Mouse (Mus musculus) embryonic facial prominence, embryonic 13.5 days (tissue): ENCODE measurements around the gene Mfsd2b. TPM values are rescaled to one million over a fixed set of nuclear protein-coding genes. Genes with fewer than 3 reads are reported as not detected.
A peak's percentile ranks its signal among the peaks of the same experiment; 100 is the strongest.
"Not testable (repeated sequence)": the region's sequence is repeated elsewhere in the genome, so short reads cannot be mapped to it uniquely, and the experiment has no call there.

Experiments
- ATAC-seq: fragments of 200-750 bp; cut with Nextera tagmentation; 2 replicates; pipeline ENCODE4 v1.8.0; 2017; ENCODE audit warnings: low read depth; ENCODE audit not compliant: insufficient number of reproducible peaks, insufficient read depth, low FRiP score, low TSS enrichment
- H3K27ac ChIP-seq: fragments of 300-500 bp; sonication (generic); 2 replicates; pipeline ENCODE4 v1.5.1; 2015; ENCODE audit warnings: moderate library complexity, mild to moderate bottlenecking, inconsistent platforms
- H3K27me3 ChIP-seq: fragments of 300-500 bp; sonication (generic); 2 replicates; pipeline ENCODE4 v1.6.1; 2015; ENCODE audit warnings: mild to moderate bottlenecking, inconsistent platforms
- H3K36me3 ChIP-seq: fragments of 300-500 bp; sonication (generic); 2 replicates; pipeline ENCODE4 v1.6.1; 2015; ENCODE audit warnings: mild to moderate bottlenecking, inconsistent platforms
- H3K4me1 ChIP-seq: fragments of 300-500 bp; sonication (generic); 2 replicates; pipeline ENCODE4 v1.6.1; 2015; ENCODE audit warnings: inconsistent platforms
- H3K4me2 ChIP-seq: fragments of 300-500 bp; sonication (generic); 2 replicates; pipeline ENCODE4 v1.6.1; 2015; ENCODE audit warnings: moderate library complexity, mild to moderate bottlenecking, inconsistent platforms
- H3K4me3 ChIP-seq: fragments of 300-500 bp; sonication (generic); 2 replicates; pipeline ENCODE4 v1.5.1; 2015; ENCODE audit warnings: mild to moderate bottlenecking, inconsistent platforms
- H3K9ac ChIP-seq: fragments of 300-500 bp; sonication (generic); 2 replicates; pipeline ENCODE4 v1.6.1; 2015; ENCODE audit warnings: mild to moderate bottlenecking, inconsistent platforms
- H3K9me3 ChIP-seq: fragments of 300-500 bp; sonication (generic); 2 replicates; pipeline ENCODE4 v1.6.1; 2016; ENCODE audit warnings: inconsistent platforms
- WGBS: fragments of 180-500 bp; shearing (Covaris S2); methylation state at CpG from one replicate; pipeline ENCODE4 v1.1.7; 2015; ENCODE audit warnings: mixed read lengths; 5-methylcytosine and 5-hydroxymethylcytosine counted together
- polyA plus RNA-seq: library from polyadenylated mRNA; unstranded; fragments of >200 nt; fragmentation: Nextera tagmentation; extraction: Ambion mirVana; gene quantifications from 2 replicates; pipeline ENCODE4 v1.2.1, GENCODE M21; 2015

Mfsd2b gene
- polyA plus RNA-seq, 1 experiment from 2014 or later: 1.8 TPM

DNA sequence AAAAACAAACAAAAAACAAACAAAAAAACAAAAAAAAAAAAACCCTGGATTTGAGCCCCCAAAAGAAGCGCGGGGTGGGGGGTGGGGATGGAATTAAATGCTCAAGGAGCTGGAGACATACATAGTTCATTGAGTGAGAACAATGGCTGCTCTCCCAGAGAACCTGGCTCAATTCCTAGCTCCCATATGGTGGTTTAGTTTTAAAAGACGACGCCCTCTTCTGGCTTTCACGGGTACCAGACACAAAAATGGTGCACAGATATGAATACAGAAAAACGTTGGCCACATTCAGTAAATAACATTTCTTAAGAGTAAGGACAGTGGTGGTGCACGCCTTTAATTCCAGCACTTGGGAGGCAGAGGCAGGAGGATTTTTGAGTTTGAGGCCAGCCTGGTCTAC, 31.8 kb upstream of the Mfsd2b start:
- Histone ChIP-seq H3K4me1 (no peaks in the 10 kb centered on the region), H3K27ac (no peak overlapping the region), H3K36me3 (peaks cover 7% of the 10 kb centered on the region; the same call in 1 of the 2 replicates), H3K9me3 (no peaks in the 10 kb centered on the region), H3K27me3 (no peaks in the 10 kb centered on the region), H3K4me2 (no peak overlapping the region), H3K9ac (no peak overlapping the region), H3K4me3 (no peak overlapping the region)
- ATAC-seq: no peak
- 83% methylated on average over 7 of the region's 7 CpGs for WGBS

- Histone ChIP-seq H3K27ac (no peak overlapping the region), H3K4me1 (no peaks in the 10 kb centered on the region), H3K9ac (no peak overlapping the region), H3K36me3 (peaks cover 14% of the 10 kb centered on the region), H3K4me3 (no peak overlapping the region), H3K4me2 (no peak overlapping the region), H3K27me3 (no peaks in the 10 kb centered on the region), H3K9me3 (no peaks in the 10 kb centered on the region)
- 87% methylated on average over 5 of the region's 5 CpGs for WGBS
- ATAC-seq: no peak
Measured at GRCm38 (mm10) chr12:4898024-4898423, 23.9 kb upstream of the Mfsd2b start.

GRCm38 (mm10) chr12:4889891-4890290, 15.7 kb upstream of the Mfsd2b start:
- no peak overlapping the region for H3K9ac ChIP-seq
- H3K27me3 ChIP-seq: no peaks in the 10 kb centered on the region
- H3K27ac ChIP-seq: no peak overlapping the region
- H3K4me3 ChIP-seq: no peak overlapping the region
- no peaks in the 10 kb centered on the region for H3K9me3 ChIP-seq
- H3K4me2 ChIP-seq: no peak overlapping the region
- no peaks in the 10 kb centered on the region for H3K4me1 ChIP-seq
- H3K36me3 ChIP-seq: 0 out of 2 replicates have a peak, but pooled peaks cover 9% of the 10 kb centered on the region
- 84% methylated on average over 1 of the region's 1 CpGs for WGBS
- no peak for ATAC-seq

GRCm38 (mm10) chr12:4889251-4889650, 15.1 kb upstream of the Mfsd2b start:
- Histone ChIP-seq H3K36me3 (0 out of 2 replicates have a peak, but pooled peaks cover 9% of the 10 kb centered on the region), H3K4me3 (no peak overlapping the region), H3K9ac (no peak overlapping the region), H3K4me1 (no peaks in the 10 kb centered on the region), H3K4me2 (no peak overlapping the region), H3K27ac (no peak overlapping the region), H3K27me3 (no peaks in the 10 kb centered on the region), H3K9me3 (no peaks in the 10 kb centered on the region)
- no peak for ATAC-seq
- 92% methylated on average over 2 of the region's 2 CpGs for WGBS

GRCm38 (mm10) chr12:4888739-4889138, 14.6 kb upstream of the Mfsd2b start:
- Histone ChIP-seq H3K4me3 (no peak overlapping the region), H3K4me2 (no peak overlapping the region), H3K9ac (no peak overlapping the region), H3K36me3 (0 out of 2 replicates have a peak, but pooled peaks cover 9% of the 10 kb centered on the region), H3K9me3 (no peaks in the 10 kb centered on the region), H3K27ac (no peak overlapping the region), H3K4me1 (no peaks in the 10 kb centered on the region), H3K27me3 (no peaks in the 10 kb centered on the region)
- ATAC-seq: no peak

DNA sequence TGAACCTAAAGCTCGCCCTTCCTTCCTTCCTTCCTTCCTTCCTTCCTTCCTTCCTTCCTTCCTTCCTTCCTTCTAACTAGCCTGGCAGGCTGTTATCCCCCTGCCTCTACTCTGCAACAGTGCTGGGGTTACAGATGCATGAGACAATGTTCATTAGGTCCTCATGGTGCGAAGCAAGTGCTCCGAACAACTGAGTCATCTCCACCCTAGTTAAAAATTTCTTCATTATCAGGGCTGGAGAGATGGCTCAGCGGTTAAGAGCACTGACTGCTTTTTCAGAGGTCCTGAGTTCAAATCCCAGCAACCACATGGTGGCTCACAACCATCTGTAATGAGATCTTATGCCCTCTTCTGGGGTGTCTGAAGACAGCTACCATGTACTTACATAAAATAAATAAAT, 12.4 kb upstream of the Mfsd2b start:
- not testable (repeated sequence) for ATAC-seq, H3K4me3 ChIP-seq, H3K9ac ChIP-seq, H3K9me3 ChIP-seq, H3K27ac ChIP-seq, H3K27me3 ChIP-seq, H3K4me1 ChIP-seq, H3K4me2 ChIP-seq
- WGBS: 93% methylated on average over 4 of the region's 4 CpGs
- H3K36me3 ChIP-seq: peaks cover 20% of the 10 kb centered on the region

- no peak overlapping the region for H3K9ac ChIP-seq
- H3K4me1 ChIP-seq: no peaks in the 10 kb centered on the region
- no peak overlapping the region for H3K4me3 ChIP-seq
- WGBS: 62% methylated on average over 1 of the region's 1 CpGs
- no peak overlapping the region for H3K4me2 ChIP-seq
- ATAC-seq: no peak
- H3K27me3 ChIP-seq: no peaks in the 10 kb centered on the region
- peaks cover 20% of the 10 kb centered on the region for H3K36me3 ChIP-seq
- H3K27ac ChIP-seq: no peak overlapping the region
- H3K9me3 ChIP-seq: no peaks in the 10 kb centered on the region
Measured at GRCm38 (mm10) chr12:4885062-4885461, 10.9 kb upstream of the Mfsd2b start.

DNA sequence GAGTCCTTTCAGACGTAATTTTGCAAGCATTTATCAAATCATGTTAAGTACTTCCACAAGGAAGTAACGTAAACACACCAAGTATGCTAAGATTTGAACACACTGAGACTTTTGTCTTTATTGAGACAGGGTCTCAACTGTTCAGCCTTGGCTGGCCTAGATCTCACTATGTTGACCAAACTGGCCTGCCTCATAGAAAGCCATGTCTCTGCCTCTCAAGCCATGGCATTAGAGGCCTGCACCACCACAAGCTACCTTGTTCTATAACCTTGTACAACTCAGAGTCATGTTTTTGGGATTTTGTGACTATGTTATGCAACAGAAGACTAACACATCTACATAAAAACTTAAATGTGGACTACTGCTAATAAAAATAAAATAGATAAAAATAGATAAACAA, 7.9 kb upstream of the Mfsd2b start:
- Histone ChIP-seq H3K9ac (no peak overlapping the region), H3K27me3 (no peaks in the 10 kb centered on the region), H3K36me3 (peaks cover 29% of the 10 kb centered on the region), H3K4me1 (no peaks in the 10 kb centered on the region), H3K9me3 (no peaks in the 10 kb centered on the region), H3K27ac (no peak overlapping the region), H3K4me3 (no peak overlapping the region), H3K4me2 (no peak overlapping the region)
- no peak for ATAC-seq
- 75% methylated on average over 2 of the region's 2 CpGs for WGBS

GRCm38 (mm10) chr12:4879048-4879447, 4.9 kb upstream of the Mfsd2b start:
- Histone ChIP-seq H3K27ac (no peak overlapping the region), H3K36me3 (peaks cover 29% of the 10 kb centered on the region), H3K27me3 (no peaks in the 10 kb centered on the region), H3K4me1 (peaks cover 6% of the 10 kb centered on the region), H3K4me2 (no peak overlapping the region), H3K4me3 (no peak overlapping the region), H3K9ac (no peak overlapping the region), H3K9me3 (no peaks in the 10 kb centered on the region)
- 91% methylated on average over 5 of the region's 5 CpGs for WGBS
- ATAC-seq: no peak

DNA sequence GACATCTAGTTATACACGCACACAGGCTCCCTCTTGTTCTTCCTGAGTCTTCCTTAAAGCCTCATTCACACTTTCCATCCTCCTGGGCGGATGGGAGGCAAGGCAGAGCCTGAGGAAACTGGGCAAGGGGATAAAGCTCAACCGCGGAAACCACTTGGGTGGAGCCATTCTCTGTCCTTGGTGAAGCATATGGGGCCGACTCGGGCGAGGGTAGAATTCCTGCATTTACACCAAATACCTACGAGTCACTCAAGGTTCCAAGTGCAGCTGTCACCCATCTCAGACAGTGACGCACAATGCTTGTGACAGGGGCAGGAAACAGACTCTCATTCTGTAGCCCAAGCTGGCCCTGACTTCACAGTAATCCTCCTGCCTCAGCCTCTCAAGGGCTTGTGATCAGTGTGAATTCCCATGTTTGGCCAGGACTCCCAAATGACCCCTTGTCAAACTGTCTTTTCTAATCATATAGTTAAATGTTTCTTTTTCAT, 4.2 kb upstream of the Mfsd2b start:
- H3K9me3 ChIP-seq: no peaks in the 10 kb centered on the region
- no peak overlapping the region for H3K4me3 ChIP-seq
- 72% methylated on average over 9 of the region's 9 CpGs for WGBS
- 0 out of 2 replicates have a peak, but pooled peaks cover 5% of the 10 kb centered on the region for H3K27me3 ChIP-seq
- no peak overlapping the region for H3K27ac ChIP-seq
- H3K36me3 ChIP-seq: peaks cover 29% of the 10 kb centered on the region
- H3K4me2 ChIP-seq: no peak overlapping the region
- H3K4me1 ChIP-seq: peaks cover 11% of the 10 kb centered on the region
- ATAC-seq: no peak
- H3K9ac ChIP-seq: no peak overlapping the region

DNA sequence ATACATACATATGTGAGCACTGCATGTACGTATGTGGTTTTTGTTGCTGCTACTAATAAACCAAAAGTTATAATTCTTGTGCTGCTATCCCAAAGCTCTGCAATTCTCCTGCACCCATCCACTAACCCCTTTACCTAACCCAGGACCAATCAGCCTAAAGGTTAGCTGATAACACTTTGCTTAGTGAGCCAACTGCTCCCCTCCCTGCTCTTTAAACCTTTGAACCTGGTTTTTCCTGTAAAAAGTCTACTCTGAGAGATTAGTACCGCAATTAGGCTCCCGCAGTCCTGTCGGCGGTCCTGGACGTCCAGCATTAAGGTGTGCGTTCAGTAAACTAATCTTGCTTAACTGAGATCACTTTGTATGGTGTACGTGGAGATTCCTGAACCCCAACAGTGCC, 1.5 kb upstream of the Mfsd2b start:
- Histone ChIP-seq H3K4me1 (peaks cover 11% of the 10 kb centered on the region), H3K27ac (no peak overlapping the region), H3K9ac (no peak overlapping the region), H3K4me2 (no peak overlapping the region), H3K27me3 (0 out of 2 replicates have a peak, but pooled peaks cover 6% of the 10 kb centered on the region), H3K36me3 (peaks cover 9% of the 10 kb centered on the region), H3K4me3 (no peak overlapping the region), H3K9me3 (no peaks in the 10 kb centered on the region)
- no peak for ATAC-seq
- WGBS: 77% methylated on average over 8 of the region's 8 CpGs

DNA sequence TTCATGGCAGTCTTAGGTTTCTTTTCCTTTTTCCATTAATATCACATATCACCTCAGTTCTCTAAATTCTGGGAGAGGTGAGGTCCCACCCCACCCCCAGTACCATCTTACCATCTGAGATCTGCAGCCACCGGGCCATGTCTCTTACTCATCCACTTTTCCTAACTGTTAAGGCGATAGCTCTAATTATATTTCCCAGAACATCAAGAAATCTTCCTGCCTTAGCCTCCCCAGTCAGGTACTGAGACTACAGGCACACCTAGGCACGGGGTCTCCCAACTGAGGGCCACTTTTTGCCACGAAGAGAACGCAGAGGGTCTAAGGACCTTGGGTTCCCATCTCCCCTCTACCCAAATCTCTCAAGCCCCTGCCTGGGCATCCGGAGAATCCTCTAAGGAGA, 628 bp downstream of the Mfsd2b start:
- no peak for ATAC-seq
- Histone ChIP-seq H3K4me2 (peak overlapping the region; percentile 88), H3K36me3 (no peaks in the 10 kb centered on the region), H3K9me3 (no peaks in the 10 kb centered on the region), H3K9ac (no peak overlapping the region; the same call in 1 of the 2 replicates), H3K27me3 (0 out of 2 replicates have a peak, but pooled peaks cover 6% of the 10 kb centered on the region), H3K4me1 (peaks cover 11% of the 10 kb centered on the region), H3K27ac (no peak overlapping the region), H3K4me3 (peak overlapping the region; percentile 42)
- 70% methylated on average over 6 of the region's 6 CpGs for WGBS
